In the genomic region with DNA sequence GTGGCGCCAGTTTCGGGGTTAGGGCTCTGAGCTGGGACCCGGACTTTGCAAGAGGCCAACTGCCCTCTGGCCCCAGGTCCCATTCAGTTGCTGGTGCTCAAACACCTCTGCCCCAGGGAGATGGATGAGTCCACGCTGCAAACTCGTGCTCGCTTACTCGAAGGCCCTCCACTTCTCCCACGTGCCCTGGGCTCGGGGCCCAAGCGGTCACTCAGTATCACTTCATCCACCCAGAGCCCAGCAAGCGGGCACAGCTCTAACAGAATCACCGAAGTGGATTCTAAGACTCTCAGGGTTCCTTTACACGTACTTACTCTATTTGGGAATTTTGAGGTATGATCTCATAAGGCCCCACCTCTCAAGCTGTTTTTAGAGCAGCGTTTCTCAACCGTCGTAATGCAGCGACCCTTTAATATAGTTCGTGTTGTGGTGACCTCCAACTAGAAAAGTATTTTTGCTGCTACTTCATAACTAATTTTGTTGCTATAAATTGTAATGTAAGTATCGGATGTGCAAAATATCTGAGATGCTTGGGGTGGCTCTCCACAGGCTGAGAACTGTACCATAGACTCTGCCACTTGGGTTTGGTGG, we compare ENCODE assay signal across 1 mouse cellular context.
TF ChIP-seq lines count a peak whose summit lies in the region.

No protein-coding gene starts in this region.

TF ChIP-seq in CH12.LX, 34 proteins besides CTCF, POLR2A, EP300 and RAD21 (continued from another document):
- peak; percentile 57; the same call in 1 of the 2 replicates for TF ChIP-seq BHLHE40 (IDR thresholded peaks at IDR 0.05; ENCODE audit: low read depth, low read length)
- TF ChIP-seq E2F4 (IDR thresholded peaks at IDR 0.05; ENCODE audit: insufficient replicate concordance, low read depth, low read length): no peak
- no peak for TF ChIP-seq MAFK (IDR thresholded peaks at IDR 0.05; ENCODE audit: insufficient replicate concordance, low read length)
- TF ChIP-seq TCF12 (IDR thresholded peaks at IDR 0.05; ENCODE audit: low read depth, low read length): 0 out of 2 replicates have a peak, but pooled peaks have one; percentile 18
- TF ChIP-seq TBP (conservative IDR thresholded peaks at IDR 0.05; ENCODE audit: low read depth, low read length): no peak
- peak; percentile 94 for TF ChIP-seq MYC (IDR thresholded peaks at IDR 0.05; ENCODE audit: low read depth, low read length)
- TF ChIP-seq POLR2AphosphoS2 (IDR thresholded peaks at IDR 0.05; ENCODE audit: low read depth, low read length): no peak
- TF ChIP-seq NELFE (IDR thresholded peaks at IDR 0.05; ENCODE audit: low read depth, low read length): peak; percentile 36; the same call in 1 of the 2 replicates
- TF ChIP-seq ZNF384 (IDR thresholded peaks at IDR 0.05; ENCODE audit: low read depth, low read length): no peak
- peak; percentile 95 for TF ChIP-seq MAX (IDR thresholded peaks at IDR 0.05; ENCODE audit: low read length)
- TF ChIP-seq ELF1 (IDR thresholded peaks at IDR 0.05; ENCODE audit: low read depth, low read length): no peak
- TF ChIP-seq KAT2A (IDR thresholded peaks at IDR 0.05; ENCODE audit: insufficient replicate concordance, low read length): no peak
- TF ChIP-seq PAX5 (IDR thresholded peaks at IDR 0.05; ENCODE audit: low read length): no peak
- TF ChIP-seq CHD1 (IDR thresholded peaks at IDR 0.05; ENCODE audit: low read depth, low read length): 0 out of 2 replicates have a peak, but pooled peaks have one; percentile 77
- no peak for TF ChIP-seq IRF4 (IDR thresholded peaks at IDR 0.05; ENCODE audit: low read depth, low read length)
- no peak for TF ChIP-seq HCFC1 (IDR thresholded peaks at IDR 0.05; ENCODE audit: low read depth, low read length)
- TF ChIP-seq MXI1 (IDR thresholded peaks at IDR 0.05; ENCODE audit: low read depth, low read length): peak; percentile 89
